Mouse (Mus musculus) lung, adult 2 months (tissue): ENCODE data around the gene Phf21a. TPM values are rescaled to one million over a fixed set of nuclear protein-coding genes. Genes with fewer than 3 reads are reported as not detected.

ENCODE experiments used
- DNase-seq: peaks from one replicate; pipeline ENCODE4 v3.0.0; 2022
- H3K4me1 ChIP-seq: fragments of 200-500 bp; 2 replicates; pipeline ENCODE4 v1.6.1; 2011; ENCODE audit warnings: low read length; ENCODE audit not compliant: control insufficient read depth, insufficient read depth
- H3K4me3 ChIP-seq: fragments of 200-500 bp; replicated peaks from 2 replicates; pipeline ENCODE3; 2011; ENCODE audit warnings: low read depth, mild to moderate bottlenecking, control low read depth, low read length; ENCODE audit errors: extremely low read depth
- CTCF ChIP-seq: fragments of 200-500 bp; IDR thresholded peaks from 2 replicates; pipeline ENCODE4 v1.5.1; 2011; ENCODE audit warnings: mild to moderate bottlenecking, low read length, control low read depth; ENCODE audit not compliant: insufficient read depth
- POLR2A ChIP-seq: fragments of 200-500 bp; IDR thresholded peaks from 2 replicates; pipeline ENCODE4 v1.6.1; 2011; ENCODE audit warnings: low read depth, mild to moderate bottlenecking, control low read depth, low read length, borderline replicate concordance; ENCODE audit errors: extremely low read depth
- WGBS: fragments of 180-500 bp; shearing (Covaris S2); methylation state at CpG from one replicate; pipeline ENCODE4 v1.1.7; 2018; 5-methylcytosine and 5-hydroxymethylcytosine counted together
- polyA plus RNA-seq: library from polyadenylated mRNA; depleted of rRNA; stranded (reverse); fragments of >200 nt; gene quantifications from 2 replicates; pipeline ENCODE4 v1.2.3, GENCODE M21; 2012; rRNA removed

Gene Phf21a
- 42.4 and 49.9 TPM in 2 replicates for polyA plus RNA-seq

GRCm38 (mm10) chr2:92092817-92093216, at the start of gene Phf21a:
Phf21a (plus strand) TSS chr2:92093117.
- WGBS, result 68% methylated on average over 2 of the region's 2 CpGs
- Histone ChIP-seq H3K4me1 (no peaks in the 10 kb centered on the region), H3K4me3 (no peak within 1 kb of the TSS)
- no peak for TF ChIP-seq CTCF
- no peak for TF ChIP-seq POLR2A
- DNase-seq, result no peak

GRCm38 (mm10) chr2:92043285-92043684, 49.6 kb upstream of the Phf21a start:
- TF ChIP-seq CTCF (no peak), POLR2A (no peak)
- no peak overlapping the region for H3K4me3 ChIP-seq
- DNase-seq, result no peak
- no peaks in the 10 kb centered on the region for H3K4me1 ChIP-seq
- 88% methylated on average over 12 of the region's 12 CpGs for WGBS

GRCm38 (mm10) chr2:92047601-92048000, 45.3 kb upstream of the Phf21a start:
- 18% methylated on average over 4 of the region's 4 CpGs for WGBS
- H3K4me1 ChIP-seq, result no peaks in the 10 kb centered on the region
- H3K4me3 ChIP-seq, result no peak overlapping the region
- no peak for DNase-seq
- TF ChIP-seq CTCF, result no peak
- TF ChIP-seq POLR2A, result no peak

DNA sequence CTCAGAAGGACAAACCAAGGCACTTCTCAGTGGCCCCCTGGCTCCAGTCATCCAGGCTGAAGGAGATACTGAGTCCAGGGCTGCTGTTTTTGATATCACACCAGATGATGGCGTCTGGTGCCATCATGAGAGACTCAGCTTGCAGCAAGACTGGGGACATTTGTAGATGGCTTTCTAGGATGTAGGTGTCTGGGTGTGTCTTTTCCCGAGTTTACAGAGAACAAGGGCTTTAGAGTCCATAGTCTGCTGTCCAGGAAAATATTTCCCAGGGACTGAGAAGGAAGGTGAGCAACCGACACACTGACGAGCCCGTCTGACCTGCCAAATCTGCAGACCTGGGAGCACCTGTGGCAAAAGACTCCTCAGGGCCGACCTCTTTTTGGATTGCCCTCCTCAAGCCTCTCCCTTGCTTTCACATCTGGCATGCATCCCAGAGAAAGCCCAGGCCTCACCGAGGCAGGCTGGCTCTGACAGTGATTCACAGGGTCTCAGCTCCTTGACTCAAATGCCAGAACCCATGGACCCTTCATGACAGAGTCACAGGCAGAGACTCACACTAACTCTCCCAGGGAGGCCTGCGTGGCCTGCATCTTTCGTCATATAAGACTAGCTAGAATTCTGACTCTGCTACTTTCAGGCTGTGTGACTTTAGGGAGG, 44.8 kb upstream of the Phf21a start:
- H3K4me3 ChIP-seq, result no peak overlapping the region
- H3K4me1 ChIP-seq, result no peaks in the 10 kb centered on the region
- TF ChIP-seq CTCF (no peak), POLR2A (no peak)
- WGBS, result 70% methylated on average over 9 of the region's 9 CpGs
- no peak for DNase-seq

GRCm38 (mm10) chr2:92052188-92052587, 40.7 kb upstream of the Phf21a start:
- DNase-seq, result no peak
- Histone ChIP-seq H3K4me3 (no peak overlapping the region), H3K4me1 (0 out of 2 replicates have a peak, but pooled peaks cover 3% of the 10 kb centered on the region)
- TF ChIP-seq CTCF, result no peak
- TF ChIP-seq POLR2A, result no peak
- WGBS, result 70% methylated on average over 8 of the region's 8 CpGs

GRCm38 (mm10) chr2:92052754-92053153, 40.2 kb upstream of the Phf21a start:
- H3K4me3 ChIP-seq, result no peak overlapping the region
- 50% methylated on average over 2 of the region's 2 CpGs for WGBS
- TF ChIP-seq CTCF, result no peak
- no peak for TF ChIP-seq POLR2A
- H3K4me1 ChIP-seq, result 0 out of 2 replicates have a peak, but pooled peaks cover 3% of the 10 kb centered on the region
- no peak for DNase-seq

DNA sequence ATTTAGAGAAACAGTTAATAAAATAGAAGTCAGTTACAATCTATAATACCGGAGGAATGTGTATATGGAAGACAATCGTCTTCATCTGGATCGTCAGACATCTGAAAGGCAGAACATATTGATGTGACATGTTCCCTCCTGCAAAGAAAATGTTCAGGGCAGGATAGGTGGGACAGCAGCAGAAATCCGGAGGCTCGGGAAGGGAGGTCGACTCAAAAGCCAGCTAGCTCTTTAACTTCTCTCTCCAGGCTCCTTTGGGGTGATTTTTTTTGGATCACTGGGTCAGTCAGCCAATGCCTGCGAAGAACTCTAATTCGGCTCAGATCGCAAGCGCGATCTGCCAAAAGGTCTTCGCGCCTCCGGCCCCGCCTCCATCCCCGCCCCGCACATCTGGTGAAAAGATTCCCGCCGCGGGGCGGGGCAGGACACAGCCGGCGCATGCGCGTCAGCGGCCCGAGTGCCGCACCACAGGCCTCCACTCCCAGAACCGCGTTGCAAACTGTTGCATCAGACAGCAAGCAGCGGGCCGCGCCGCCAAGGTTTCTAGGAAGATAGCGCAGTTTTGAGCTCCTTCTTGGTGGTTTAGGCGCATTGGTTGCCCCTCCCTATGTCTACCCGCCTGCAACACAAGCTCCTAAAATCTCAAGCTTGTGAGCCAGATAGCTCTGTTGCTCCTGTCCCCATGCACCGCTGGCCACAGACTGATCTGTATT, 37.7 kb upstream of the Phf21a start:
- TF ChIP-seq POLR2A, result peak; percentile 72; the same call in 1 of the 2 replicates
- TF ChIP-seq CTCF, result no peak
- 4% methylated on average over 38 of the region's 38 CpGs for WGBS
- peak; percentile 85 for DNase-seq
- Histone ChIP-seq H3K4me1 (peaks cover 9% of the 10 kb centered on the region; the same call in 1 of the 2 replicates), H3K4me3 (peak overlapping the region; percentile 38)

- WGBS, result 5% methylated on average over 14 of the region's 14 CpGs
- Histone ChIP-seq H3K4me1 (peaks cover 9% of the 10 kb centered on the region; the same call in 1 of the 2 replicates), H3K4me3 (peak overlapping the region; percentile 38)
- peak; percentile 59 for DNase-seq
- no peak for TF ChIP-seq POLR2A
- TF ChIP-seq CTCF, result peak; percentile 51
These were observed 37.1 kb upstream of the Phf21a start for GRCm38 (mm10) chr2:92055831-92056236.

- no peak for DNase-seq
- TF ChIP-seq CTCF (no peak), POLR2A (no peak)
- H3K4me1 ChIP-seq, result peaks cover 9% of the 10 kb centered on the region; the same call in 1 of the 2 replicates
- WGBS, result 72% methylated on average over 13 of the region's 13 CpGs
- no peak overlapping the region for H3K4me3 ChIP-seq
These were observed 36.2 kb upstream of the Phf21a start for GRCm38 (mm10) chr2:92056760-92057159.

DNA sequence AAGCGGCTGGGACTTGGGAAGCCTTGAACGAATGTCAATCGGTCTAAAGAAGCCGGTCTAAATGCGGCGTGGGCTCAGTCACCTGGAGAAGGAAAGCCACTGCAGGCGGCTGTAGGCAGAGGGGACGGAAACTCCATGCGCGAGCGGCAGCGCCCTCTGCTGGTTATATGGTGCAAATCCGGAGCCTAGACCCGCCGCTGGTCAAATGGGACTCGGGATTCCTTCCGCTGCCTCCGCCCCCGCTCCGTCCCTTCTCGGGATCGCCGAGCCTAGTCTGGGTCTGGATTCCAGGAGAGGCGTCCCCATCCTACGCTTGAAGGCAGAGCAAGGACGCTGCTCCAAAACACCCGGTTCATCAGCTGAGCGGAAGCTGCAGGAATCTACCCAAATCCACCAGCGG, 34.4 kb upstream of the Phf21a start:
- TF ChIP-seq CTCF (peak; percentile 83), POLR2A (no peak)
- WGBS, result under 1% methylated on average over 29 of the region's 29 CpGs
- peak overlapping the region; percentile 59 for H3K4me3 ChIP-seq
- DNase-seq, result peak; percentile 89
- peaks cover 9% of the 10 kb centered on the region; the same call in 1 of the 2 replicates for H3K4me1 ChIP-seq

DNA sequence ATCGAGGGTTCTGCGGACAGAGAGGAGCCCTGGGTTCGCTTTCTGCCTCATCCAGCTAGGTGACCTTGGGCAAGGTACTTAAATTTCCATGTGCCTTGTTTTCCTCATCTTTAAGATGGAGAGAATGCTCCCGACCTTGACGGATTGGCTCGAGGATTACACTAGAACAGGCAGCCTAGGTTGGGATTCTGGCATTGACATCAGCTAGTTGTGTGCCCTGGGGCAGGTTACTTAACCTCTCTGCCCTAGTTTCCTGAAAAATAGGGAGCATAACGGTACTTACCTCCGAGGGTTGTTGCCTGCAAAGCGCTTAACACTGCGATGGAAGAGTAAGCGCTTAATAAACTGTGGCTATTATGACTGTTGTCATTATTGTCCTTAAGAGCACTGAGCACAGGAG, 34.0 kb upstream of the Phf21a start:
- DNase-seq, result no peak
- 3% methylated on average over 11 of the region's 11 CpGs for WGBS
- H3K4me3 ChIP-seq, result peak overlapping the region; percentile 59
- TF ChIP-seq CTCF (no peak), POLR2A (no peak)
- H3K4me1 ChIP-seq, result peaks cover 9% of the 10 kb centered on the region; the same call in 1 of the 2 replicates
